Mouse (Mus musculus): ENCODE measurements around the gene Rimkla.
"Not testable (repeated sequence)": the region's sequence is repeated elsewhere in the genome, so short reads cannot be mapped to it uniquely, and the experiment has no call there.

DNA sequence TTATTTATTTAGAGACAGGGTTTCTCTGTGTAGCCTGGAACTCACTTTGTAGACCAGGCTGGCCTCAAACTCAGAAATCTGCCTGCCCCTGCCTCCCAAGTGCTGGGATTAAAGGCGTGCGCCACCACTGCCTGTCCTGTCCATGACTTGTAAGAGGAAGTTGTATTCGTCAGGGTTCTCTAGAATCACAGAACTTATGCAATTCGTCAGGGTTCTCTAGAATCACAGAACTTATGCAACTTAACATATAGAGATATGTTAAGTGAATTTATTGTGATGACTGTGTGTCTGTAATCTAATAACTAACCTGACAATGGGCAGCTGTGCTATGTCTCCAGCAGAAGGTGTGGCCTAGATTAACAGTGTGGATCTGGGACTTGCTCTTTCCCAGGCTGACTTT is 44.2 kb upstream of the Rimkla start, which contains the start of gene Foxj3:
- TF ChIP-seq CTCF, EP300 (IDR thresholded peaks at IDR 0.05; ENCODE audit: low read depth): not testable (repeated sequence)
